Mouse (Mus musculus): ENCODE data around the gene Thsd4.

- TF ChIP-seq EP300 (IDR thresholded peaks at IDR 0.05; ENCODE audit: low read depth) (no peak), CTCF (IDR thresholded peaks at IDR 0.05; ENCODE audit: low read depth) (no peak)
Observed at GRCm38 (mm10) chr9:60043175-60043574, 478.7 kb downstream of the Thsd4 start.
